Mouse (Mus musculus): ENCODE measurements at regions not wholly inside any gene's neighbourhood (a gene's known extent, or its start where the extent isn't known, plus 50 kb on each side); places are given as distances from the start of the nearest gene placed in this dataset.

DNA sequence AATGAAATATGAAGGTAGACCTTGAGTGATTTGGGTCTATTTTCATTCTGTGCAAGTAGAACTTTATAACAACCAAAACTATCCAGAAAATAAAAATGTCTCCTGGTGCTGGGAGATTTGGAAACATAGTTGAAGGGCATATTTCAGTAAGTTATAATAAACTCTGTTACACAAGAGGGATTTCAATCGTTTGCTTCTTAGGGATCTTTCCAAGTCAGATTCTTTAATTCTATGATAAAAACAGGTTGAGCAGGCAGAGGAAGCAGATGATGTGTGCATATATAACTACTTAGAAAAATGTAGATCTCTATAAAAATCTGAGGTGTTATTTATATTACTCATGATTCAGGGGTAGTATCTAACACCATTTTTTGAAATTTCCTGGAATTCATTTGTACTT is 498.3 kb downstream of the Lmo4 start:
- Histone ChIP-seq H3K4me2 (replicated peaks; ENCODE audit: low read depth, low read length) (no peak overlapping the region), H3K36me3 (ENCODE audit: insufficient read depth, low read length) (no peaks in the 10 kb centered on the region), H3K4me3 (ENCODE audit: low read depth, low read length) (no peak overlapping the region), H3K27me3 (replicated peaks; ENCODE audit: insufficient read depth, low read length) (no peaks in the 10 kb centered on the region), H3K9me3 (ENCODE audit: low read length) (no peaks in the 10 kb centered on the region), H3K4me1 (ENCODE audit: insufficient read depth, low read depth, low read length) (no peaks in the 10 kb centered on the region), H3K27ac (ENCODE audit: low read length) (no peak overlapping the region), H3K9ac (replicated peaks; ENCODE audit: low read depth) (no peak overlapping the region)
- WGBS: 78% methylated on average over 1 of the region's 1 CpGs
- DNase-seq (ENCODE audit: low spot score): no peak
- no peak for TF ChIP-seq CTCF (IDR thresholded peaks at IDR 0.05)
- no peak for ATAC-seq

DNA sequence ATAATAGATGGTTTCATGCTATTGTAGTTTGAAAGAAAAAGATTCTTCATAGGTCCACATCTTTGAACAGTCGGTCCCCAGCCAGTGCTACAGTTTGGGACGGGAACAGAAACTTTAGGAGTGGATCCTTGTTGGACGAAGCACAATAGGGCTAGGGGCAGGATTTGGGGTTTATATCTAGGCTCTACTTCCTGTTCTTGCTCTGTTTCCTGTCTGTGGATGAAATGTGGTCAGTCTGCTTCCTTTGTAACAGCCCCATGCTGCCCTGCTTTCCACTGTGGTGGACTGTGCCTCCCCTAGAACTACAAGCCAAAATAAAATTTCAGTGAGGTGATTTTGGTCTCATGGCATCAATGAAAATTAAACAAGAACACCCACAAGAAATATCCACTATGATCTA is 510.2 kb downstream of the Lmo4 start:
- Histone ChIP-seq H3K27me3 (replicated peaks; ENCODE audit: insufficient read depth, low read length) (no peaks in the 10 kb centered on the region), H3K27ac (ENCODE audit: low read length) (no peak overlapping the region), H3K9me3 (ENCODE audit: low read length) (no peaks in the 10 kb centered on the region), H3K4me2 (replicated peaks; ENCODE audit: low read depth, low read length) (no peak overlapping the region), H3K36me3 (ENCODE audit: insufficient read depth, low read length) (no peaks in the 10 kb centered on the region), H3K9ac (replicated peaks; ENCODE audit: low read depth) (no peak overlapping the region), H3K4me1 (ENCODE audit: insufficient read depth, low read depth, low read length) (no peaks in the 10 kb centered on the region), H3K4me3 (ENCODE audit: low read depth, low read length) (no peak overlapping the region)
- DNase-seq (ENCODE audit: low spot score) (no peak), ATAC-seq (no peak)
- no peak for TF ChIP-seq EP300 (IDR thresholded peaks at IDR 0.05)
- no peak for TF ChIP-seq CTCF (IDR thresholded peaks at IDR 0.05)
- 77% methylated on average over 3 of the region's 3 CpGs for WGBS

DNA sequence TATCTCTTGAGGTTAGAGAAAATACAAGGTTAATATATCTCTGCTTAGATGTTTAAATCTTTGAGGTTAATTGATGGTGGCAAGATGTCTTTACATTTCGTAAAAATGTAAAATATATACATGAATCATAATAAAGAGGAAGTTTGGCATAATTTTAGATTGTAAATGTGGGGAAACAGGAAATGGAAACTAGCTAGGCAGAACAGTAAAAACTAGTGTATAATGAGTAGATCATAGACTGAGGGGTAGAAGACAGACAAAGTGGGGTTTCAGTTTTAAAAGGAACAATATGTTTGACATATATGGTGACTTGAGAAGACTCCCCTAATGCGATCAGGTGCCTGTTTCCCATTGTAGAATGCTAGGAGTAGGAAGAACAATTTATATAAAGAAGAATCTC is 519.3 kb downstream of the Lmo4 start:
- DNase-seq (ENCODE audit: low spot score) (no peak), ATAC-seq (no peak)
- H3K4me2 ChIP-seq (replicated peaks; ENCODE audit: low read depth, low read length): no peak overlapping the region
- H3K9ac ChIP-seq (replicated peaks; ENCODE audit: low read depth): no peak overlapping the region
- H3K36me3 ChIP-seq (ENCODE audit: insufficient read depth, low read length): no peaks in the 10 kb centered on the region
- whole genome bisulfite sequencing: 62% methylated on average over 2 of the region's 2 CpGs
- H3K4me1 ChIP-seq (ENCODE audit: insufficient read depth, low read depth, low read length): no peaks in the 10 kb centered on the region
- no peak overlapping the region for H3K27ac ChIP-seq (ENCODE audit: low read length)
- no peak for TF ChIP-seq EP300 (IDR thresholded peaks at IDR 0.05)
- no peak for TF ChIP-seq CTCF (IDR thresholded peaks at IDR 0.05)
- H3K9me3 ChIP-seq (ENCODE audit: low read length): no peaks in the 10 kb centered on the region
- no peak overlapping the region for H3K4me3 ChIP-seq (ENCODE audit: low read depth, low read length)
- H3K27me3 ChIP-seq (replicated peaks; ENCODE audit: insufficient read depth, low read length): no peaks in the 10 kb centered on the region

DNA sequence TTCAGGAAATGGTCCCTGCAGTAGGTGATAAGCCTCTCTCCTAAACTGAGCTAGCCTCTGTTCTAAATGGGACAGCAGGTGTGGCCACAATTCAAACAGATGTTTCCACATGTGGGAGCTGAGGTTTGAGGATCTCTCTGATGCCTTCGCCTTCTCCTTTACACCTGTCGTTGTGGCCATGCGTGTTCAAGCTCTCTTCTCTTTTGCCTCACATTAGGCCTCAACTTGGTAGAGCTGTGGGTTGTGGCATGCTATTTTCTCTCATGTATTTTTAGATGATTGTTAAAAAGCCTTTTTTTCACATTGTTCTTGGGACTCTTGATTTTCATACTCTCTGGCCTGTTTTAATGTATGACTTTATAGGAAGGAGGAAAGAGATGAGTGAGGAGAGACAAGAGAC is 526.8 kb downstream of the Lmo4 start:
- Histone ChIP-seq H3K36me3 (ENCODE audit: insufficient read depth, low read length) (no peaks in the 10 kb centered on the region), H3K4me1 (ENCODE audit: insufficient read depth, low read depth, low read length) (no peaks in the 10 kb centered on the region), H3K4me2 (replicated peaks; ENCODE audit: low read depth, low read length) (no peak overlapping the region), H3K9me3 (ENCODE audit: low read length) (no peaks in the 10 kb centered on the region), H3K4me3 (ENCODE audit: low read depth, low read length) (no peak overlapping the region), H3K27ac (ENCODE audit: low read length) (no peak overlapping the region), H3K27me3 (replicated peaks; ENCODE audit: insufficient read depth, low read length) (no peaks in the 10 kb centered on the region), H3K9ac (replicated peaks; ENCODE audit: low read depth) (no peak overlapping the region)
- no peak for ATAC-seq
- DNase-seq (ENCODE audit: low spot score): no peak
- TF ChIP-seq CTCF (IDR thresholded peaks at IDR 0.05) (no peak), EP300 (IDR thresholded peaks at IDR 0.05) (no peak)
- WGBS: 85% methylated on average over 3 of the region's 3 CpGs

DNA sequence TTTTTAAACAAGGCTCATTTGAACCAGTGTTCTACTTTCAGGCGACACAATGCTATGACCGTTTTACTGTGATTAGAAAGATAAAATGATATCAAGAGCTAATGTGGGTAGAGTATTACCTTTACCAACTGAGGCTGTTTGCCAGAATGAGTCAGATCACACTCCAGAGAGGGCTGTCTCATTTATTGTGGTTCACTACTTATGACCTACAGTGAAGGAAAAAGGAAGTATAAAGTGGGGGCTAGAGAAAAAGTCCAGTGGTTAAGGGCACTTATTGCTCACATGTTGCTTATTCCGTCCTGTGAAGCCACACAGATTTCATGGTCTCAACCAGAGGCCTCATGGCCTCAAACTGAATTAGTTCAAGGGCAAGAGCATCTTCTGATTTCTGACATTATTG is 530.2 kb downstream of the Lmo4 start:
- Histone ChIP-seq H3K36me3 (ENCODE audit: insufficient read depth, low read length) (no peaks in the 10 kb centered on the region), H3K9ac (replicated peaks; ENCODE audit: low read depth) (no peak overlapping the region), H3K4me2 (replicated peaks; ENCODE audit: low read depth, low read length) (no peak overlapping the region), H3K27me3 (replicated peaks; ENCODE audit: insufficient read depth, low read length) (no peaks in the 10 kb centered on the region), H3K4me1 (ENCODE audit: insufficient read depth, low read depth, low read length) (no peaks in the 10 kb centered on the region), H3K27ac (ENCODE audit: low read length) (no peak overlapping the region), H3K4me3 (ENCODE audit: low read depth, low read length) (no peak overlapping the region), H3K9me3 (ENCODE audit: low read length) (no peaks in the 10 kb centered on the region)
- ATAC-seq (no peak), DNase-seq (ENCODE audit: low spot score) (no peak)
- 78% methylated on average over 3 of the region's 3 CpGs for WGBS
- no peak for TF ChIP-seq EP300 (IDR thresholded peaks at IDR 0.05)
- no peak for TF ChIP-seq CTCF (IDR thresholded peaks at IDR 0.05)

DNA sequence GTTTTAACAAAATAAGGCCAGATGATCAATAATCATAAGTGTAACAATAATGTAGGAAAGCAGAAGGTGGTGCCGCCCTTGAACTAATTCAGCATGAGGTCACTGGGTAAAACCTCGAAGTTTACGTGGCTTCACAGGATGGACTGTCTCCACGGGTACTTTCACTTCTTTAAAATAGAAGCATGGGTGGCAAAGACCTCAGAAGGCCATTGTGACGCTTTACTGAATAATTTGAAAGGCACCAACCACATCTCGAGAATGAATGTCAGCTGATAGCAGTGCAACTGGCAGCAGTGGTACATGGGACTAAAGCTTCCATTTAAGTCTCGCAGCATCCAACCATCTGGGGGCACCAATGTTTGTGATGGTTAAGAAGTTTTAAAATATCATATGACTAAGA is 530.6 kb downstream of the Lmo4 start:
- ATAC-seq (no peak), DNase-seq (ENCODE audit: low spot score) (no peak)
- Histone ChIP-seq H3K4me1 (ENCODE audit: insufficient read depth, low read depth, low read length) (no peaks in the 10 kb centered on the region), H3K27me3 (replicated peaks; ENCODE audit: insufficient read depth, low read length) (no peaks in the 10 kb centered on the region), H3K36me3 (ENCODE audit: insufficient read depth, low read length) (no peaks in the 10 kb centered on the region), H3K9ac (replicated peaks; ENCODE audit: low read depth) (no peak overlapping the region), H3K27ac (ENCODE audit: low read length) (no peak overlapping the region), H3K4me3 (ENCODE audit: low read depth, low read length) (no peak overlapping the region), H3K4me2 (replicated peaks; ENCODE audit: low read depth, low read length) (no peak overlapping the region), H3K9me3 (ENCODE audit: low read length) (no peaks in the 10 kb centered on the region)
- 78% methylated on average over 7 of the region's 7 CpGs for WGBS
- no peak for TF ChIP-seq CTCF (IDR thresholded peaks at IDR 0.05)
- TF ChIP-seq EP300 (IDR thresholded peaks at IDR 0.05): no peak

DNA sequence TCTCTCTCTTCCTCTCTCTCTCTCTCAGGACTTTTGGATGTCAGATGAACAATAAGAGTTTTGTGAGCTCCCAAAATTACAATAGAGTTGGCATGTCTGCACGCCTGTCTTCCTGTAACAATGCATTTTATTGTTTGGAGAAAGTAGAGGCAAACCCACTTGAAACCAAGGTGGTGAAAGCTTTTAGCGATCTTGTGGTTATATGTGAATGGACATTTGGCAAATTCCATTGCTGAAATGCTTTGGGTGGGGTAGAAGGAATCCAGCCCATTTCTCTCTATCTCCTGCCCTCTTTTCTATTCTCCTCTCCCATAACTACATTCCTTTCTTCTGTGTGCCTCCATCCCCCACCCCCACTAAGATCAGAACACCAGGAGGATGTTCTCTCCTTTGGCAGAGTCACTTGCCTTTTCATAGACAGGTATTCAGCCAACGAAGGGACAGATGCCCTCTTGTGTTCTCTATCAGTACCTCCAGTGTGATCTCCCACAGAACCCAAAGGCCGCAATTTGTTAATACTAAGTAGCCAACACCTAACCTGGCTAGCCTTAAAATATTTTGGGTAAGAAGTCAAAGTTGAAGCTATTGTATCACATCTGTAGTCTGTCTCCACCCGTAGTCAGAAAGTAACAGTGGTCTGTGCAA is 542.9 kb downstream of the Lmo4 start:
- DNase-seq (ENCODE audit: low spot score) (no peak), ATAC-seq (no peak)
- Histone ChIP-seq H3K27me3 (replicated peaks; ENCODE audit: insufficient read depth, low read length) (no peaks in the 10 kb centered on the region), H3K4me3 (ENCODE audit: low read depth, low read length) (no peak overlapping the region), H3K36me3 (ENCODE audit: insufficient read depth, low read length) (no peaks in the 10 kb centered on the region), H3K4me1 (ENCODE audit: insufficient read depth, low read depth, low read length) (no peaks in the 10 kb centered on the region), H3K4me2 (replicated peaks; ENCODE audit: low read depth, low read length) (no peak overlapping the region), H3K27ac (ENCODE audit: low read length) (no peak overlapping the region), H3K9ac (replicated peaks; ENCODE audit: low read depth) (no peak overlapping the region), H3K9me3 (ENCODE audit: low read length) (no peaks in the 10 kb centered on the region)
- no peak for TF ChIP-seq CTCF (IDR thresholded peaks at IDR 0.05)
- TF ChIP-seq EP300 (IDR thresholded peaks at IDR 0.05): no peak
- 77% methylated on average over 5 of the region's 5 CpGs for WGBS

Measured in lung, postnatal 0 days (tissue).